Mouse (Mus musculus) adipocyte (in vitro differentiated cells): ENCODE measurements around the gene 2410137M14Rik.
"Not testable (repeated sequence)": the region's sequence is repeated elsewhere in the genome, so short reads cannot be mapped to it uniquely, and the experiment has no call there.

Experiments used
- DNase-seq: peaks from one replicate; pipeline ENCODE4 v3.0.0-alpha.2; 2016; ENCODE audit warnings: low spot score

The 2410137M14Rik gene

GRCm38 (mm10) chr17:36993770-36994325, 12.8 kb upstream of the 2410137M14Rik start:
- no peak for DNase-seq

GRCm38 (mm10) chr17:36992336-36993104, 11.5 kb upstream of the 2410137M14Rik start:
- DNase-seq: no peak

GRCm38 (mm10) chr17:36990630-36991029, 9.6 kb upstream of the 2410137M14Rik start:
- not testable (repeated sequence) for DNase-seq

GRCm38 (mm10) chr17:36989437-36989836, 8.4 kb upstream of the 2410137M14Rik start, which contains the start of gene H2-M5:
H2-M5 (minus strand) TSS chr17:36989537.
- no peak for DNase-seq

- no peak for DNase-seq
Observed at GRCm38 (mm10) chr17:36988475-36988874, 7.4 kb upstream of the 2410137M14Rik start.

GRCm38 (mm10) chr17:36982253-36983155, 1.5 kb upstream of the 2410137M14Rik start:
- DNase-seq: no peak

GRCm38 (mm10) chr17:36981845-36982244, 808 bp upstream of the 2410137M14Rik start:
- DNase-seq: no peak

- no peak for DNase-seq
Observed at GRCm38 (mm10) chr17:36973271-36973787, 7.7 kb downstream of the 2410137M14Rik start.

- no peak for DNase-seq
Observed at GRCm38 (mm10) chr17:36972791-36973190, 8.2 kb downstream of the 2410137M14Rik start.

- DNase-seq: no peak
Observed at GRCm38 (mm10) chr17:36971172-36971850, 9.7 kb downstream of the 2410137M14Rik start.

- no peak for DNase-seq
Observed at GRCm38 (mm10) chr17:36970316-36970890, 10.6 kb downstream of the 2410137M14Rik start.

GRCm38 (mm10) chr17:36966875-36967274, 14.2 kb downstream of the 2410137M14Rik start:
- DNase-seq: no peak

- no peak for DNase-seq
Observed at GRCm38 (mm10) chr17:36961125-36961524, 19.9 kb downstream of the 2410137M14Rik start.

GRCm38 (mm10) chr17:36958884-36959283, 22.2 kb downstream of the 2410137M14Rik start:
- no peak for DNase-seq

GRCm38 (mm10) chr17:36957999-36958743, 22.9 kb downstream of the 2410137M14Rik start, which contains the start of the genes Znrd1 and Znrd1as:
Znrd1 (minus strand) TSS chr17:36958559.
Znrd1as (plus strand) TSS chr17:36958592.
- DNase-seq: peak; percentile 99

- DNase-seq: no peak
Observed at GRCm38 (mm10) chr17:36953062-36953461, 28.0 kb downstream of the 2410137M14Rik start.

GRCm38 (mm10) chr17:36952631-36953030, 28.4 kb downstream of the 2410137M14Rik start:
- DNase-seq: no peak

- DNase-seq: peak; percentile 99
Observed at GRCm38 (mm10) chr17:36950981-36951947, 29.8 kb downstream of the 2410137M14Rik start, which contains the start of gene Ppp1r11. Ppp1r11 (minus strand) TSS chr17:36951741.

- DNase-seq: no peak
Observed at GRCm38 (mm10) chr17:36949265-36949664, 31.8 kb downstream of the 2410137M14Rik start.
